Mouse (Mus musculus) midbrain, embryonic 10.5 days (tissue): ENCODE measurements around the gene Dok4. TPM values are rescaled to one million over a fixed set of nuclear protein-coding genes. Genes with fewer than 3 reads are reported as not detected.
A peak's percentile ranks its signal among the peaks of the same experiment; 100 is the strongest.

Source experiments
- DNase-seq: peaks from one replicate; pipeline ENCODE4 v3.0.0-alpha.2; 2017; ENCODE audit warnings: low spot score
- H3K27ac ChIP-seq: fragments of 300-500 bp; sonication (generic); replicated peaks from 2 replicates; pipeline ENCODE4 v1.5.1; 2016; ENCODE audit warnings: mild to moderate bottlenecking
- H3K27me3 ChIP-seq: fragments of 300-500 bp; sonication (generic); 2 replicates; pipeline ENCODE4 v1.6.1; 2016; ENCODE audit warnings: low read depth, mild to moderate bottlenecking; ENCODE audit not compliant: poor library complexity, severe bottlenecking
- H3K36me3 ChIP-seq: fragments of 300-500 bp; sonication (generic); 2 replicates; pipeline ENCODE4 v1.6.1; 2016; ENCODE audit warnings: mild to moderate bottlenecking, moderate library complexity
- H3K4me1 ChIP-seq: fragments of 300-500 bp; sonication (generic); 2 replicates; pipeline ENCODE4 v1.6.1; 2016
- H3K4me3 ChIP-seq: fragments of 300-500 bp; sonication (generic); 2 replicates; pipeline ENCODE4 v1.5.1; 2016; ENCODE audit warnings: mild to moderate bottlenecking, moderate library complexity
- H3K9me3 ChIP-seq: fragments of 300-500 bp; sonication (generic); replicated peaks from 2 replicates; pipeline ENCODE4 v1.6.1; 2016; ENCODE audit warnings: mild to moderate bottlenecking
- WGBS: fragments of 180-500 bp; shearing (Covaris S2); methylation state at CpG from one replicate; pipeline ENCODE4 v1.1.7; 2016; 5-methylcytosine and 5-hydroxymethylcytosine counted together
- polyA plus RNA-seq: library from polyadenylated mRNA; unstranded; fragments of >200 nt; fragmentation: Nextera tagmentation; extraction: Ambion mirVana; gene quantifications from 2 replicates; pipeline ENCODE4 v1.2.1, GENCODE M21; 2016

Dok4 gene
- polyA plus RNA-seq, 1 experiment from 2014 or later = 11.3 TPM

- Histone ChIP-seq H3K4me3 (peak overlapping the region; percentile 69), H3K27ac (peak overlapping the region; percentile 69; the same call in 1 of the 2 replicates), H3K27me3 (peaks cover 68% of the 10 kb centered on the region), H3K4me1 (peaks cover 52% of the 10 kb centered on the region), H3K36me3 (no peaks in the 10 kb centered on the region), H3K9me3 (no peaks in the 10 kb centered on the region)
- DNase-seq = no peak
- WGBS = 20% methylated on average over 17 of the region's 17 CpGs
These were observed 847 bp downstream of the Dok4 start for GRCm38 (mm10) chr8:94875096-94875870.

- Histone ChIP-seq H3K36me3 (no peaks in the 10 kb centered on the region), H3K4me3 (0 out of 2 replicates have a peak overlapping the region, but pooled peaks have one; percentile 0), H3K27me3 (peaks cover 77% of the 10 kb centered on the region), H3K9me3 (no peaks in the 10 kb centered on the region), H3K4me1 (peaks cover 61% of the 10 kb centered on the region), H3K27ac (no peak overlapping the region)
- WGBS = 16% methylated on average over 6 of the region's 6 CpGs
- DNase-seq = peak; percentile 68
These were observed 1.8 kb downstream of the Dok4 start for GRCm38 (mm10) chr8:94874358-94874757.

GRCm38 (mm10) chr8:94872576-94872975, 3.6 kb downstream of the Dok4 start:
- 71% methylated on average over 2 of the region's 2 CpGs for WGBS
- Histone ChIP-seq H3K27me3 (peaks cover 75% of the 10 kb centered on the region), H3K9me3 (no peaks in the 10 kb centered on the region), H3K4me1 (peaks cover 72% of the 10 kb centered on the region), H3K27ac (no peak overlapping the region), H3K36me3 (no peaks in the 10 kb centered on the region; the same call in 1 of the 2 replicates), H3K4me3 (no peak overlapping the region)
- DNase-seq = no peak

GRCm38 (mm10) chr8:94872156-94872555, 4.0 kb downstream of the Dok4 start:
- Histone ChIP-seq H3K36me3 (peaks cover under 1% of the 10 kb centered on the region; the same call in 1 of the 2 replicates), H3K9me3 (no peaks in the 10 kb centered on the region), H3K27me3 (peaks cover 74% of the 10 kb centered on the region), H3K4me3 (no peak overlapping the region), H3K4me1 (peaks cover 72% of the 10 kb centered on the region), H3K27ac (no peak overlapping the region)
- DNase-seq = no peak
- WGBS = 47% methylated on average over 3 of the region's 3 CpGs

- WGBS = 7% methylated on average over 7 of the region's 7 CpGs
- H3K4me3 ChIP-seq = peak overlapping the region; percentile 51
- H3K27me3 ChIP-seq = peaks cover 67% of the 10 kb centered on the region
- peaks cover 9% of the 10 kb centered on the region for H3K36me3 ChIP-seq
- peak overlapping the region; percentile 43; the same call in 1 of the 2 replicates for H3K27ac ChIP-seq
- H3K4me1 ChIP-seq = peaks cover 67% of the 10 kb centered on the region
- DNase-seq = peak; percentile 60
- no peaks in the 10 kb centered on the region for H3K9me3 ChIP-seq
These were observed 4.8 kb downstream of the Dok4 start for GRCm38 (mm10) chr8:94871108-94871894.

- Histone ChIP-seq H3K4me1 (peaks cover 60% of the 10 kb centered on the region), H3K36me3 (peaks cover 16% of the 10 kb centered on the region), H3K9me3 (no peaks in the 10 kb centered on the region), H3K27me3 (peaks cover 61% of the 10 kb centered on the region), H3K4me3 (peak overlapping the region; percentile 51), H3K27ac (peak overlapping the region; percentile 43)
- no peak for DNase-seq
- WGBS = 3% methylated on average over 22 of the region's 22 CpGs
These were observed 5.5 kb downstream of the Dok4 start for GRCm38 (mm10) chr8:94870474-94871107.

GRCm38 (mm10) chr8:94870003-94870402, 6.1 kb downstream of the Dok4 start:
- 20% methylated on average over 4 of the region's 4 CpGs for WGBS
- peaks cover 56% of the 10 kb centered on the region for H3K27me3 ChIP-seq
- peaks cover 22% of the 10 kb centered on the region for H3K36me3 ChIP-seq
- H3K27ac ChIP-seq = peak overlapping the region; percentile 43; the same call in 1 of the 2 replicates
- peak overlapping the region; percentile 51 for H3K4me3 ChIP-seq
- no peaks in the 10 kb centered on the region for H3K9me3 ChIP-seq
- H3K4me1 ChIP-seq = peaks cover 54% of the 10 kb centered on the region
- no peak for DNase-seq

GRCm38 (mm10) chr8:94869146-94869545, 7.0 kb downstream of the Dok4 start:
- peaks cover 30% of the 10 kb centered on the region for H3K36me3 ChIP-seq
- peaks cover 47% of the 10 kb centered on the region for H3K27me3 ChIP-seq
- H3K27ac ChIP-seq = peak overlapping the region; percentile 43; the same call in 1 of the 2 replicates
- H3K4me1 ChIP-seq = peaks cover 47% of the 10 kb centered on the region
- H3K4me3 ChIP-seq = peak overlapping the region; percentile 51; the same call in 1 of the 2 replicates
- WGBS = 43% methylated on average over 7 of the region's 7 CpGs
- H3K9me3 ChIP-seq = no peaks in the 10 kb centered on the region
- no peak for DNase-seq

GRCm38 (mm10) chr8:94866921-94867320, 9.2 kb downstream of the Dok4 start:
- Histone ChIP-seq H3K36me3 (peaks cover 52% of the 10 kb centered on the region), H3K4me3 (no peak overlapping the region), H3K27ac (no peak overlapping the region), H3K4me1 (peaks cover 37% of the 10 kb centered on the region), H3K27me3 (peaks cover 28% of the 10 kb centered on the region), H3K9me3 (no peaks in the 10 kb centered on the region)
- WGBS = 86% methylated on average over 9 of the region's 9 CpGs
- no peak for DNase-seq

GRCm38 (mm10) chr8:94865292-94865691, 10.8 kb downstream of the Dok4 start:
- DNase-seq = no peak
- no peaks in the 10 kb centered on the region for H3K9me3 ChIP-seq
- H3K36me3 ChIP-seq = peaks cover 69% of the 10 kb centered on the region
- H3K4me3 ChIP-seq = no peak overlapping the region
- H3K27ac ChIP-seq = no peak overlapping the region
- WGBS = 87% methylated on average over 10 of the region's 10 CpGs
- peaks cover 13% of the 10 kb centered on the region for H3K27me3 ChIP-seq
- peaks cover 21% of the 10 kb centered on the region for H3K4me1 ChIP-seq

- Histone ChIP-seq H3K4me3 (no peak overlapping the region), H3K27me3 (peaks cover 1% of the 10 kb centered on the region), H3K27ac (no peak overlapping the region), H3K4me1 (peaks cover 13% of the 10 kb centered on the region), H3K9me3 (no peaks in the 10 kb centered on the region), H3K36me3 (peaks cover 79% of the 10 kb centered on the region)
- WGBS = 85% methylated on average over 10 of the region's 10 CpGs
- DNase-seq = no peak
These were observed 12.0 kb downstream of the Dok4 start for GRCm38 (mm10) chr8:94863897-94864673.
